Mouse (Mus musculus) intestine, embryonic 14.5 days (tissue): Measurements from ENCODE around the gene Ppan. TPM values are rescaled to one million over a fixed set of nuclear protein-coding genes. Genes with fewer than 3 reads are reported as not detected.
A peak's percentile ranks its signal among the peaks of the same experiment; 100 is the strongest.

Experiments used
- ATAC-seq: fragments of 200-750 bp; cut with Nextera tagmentation; replicated peaks from 2 replicates; pipeline ENCODE4 v1.8.0; 2017; ENCODE audit warnings: low read depth, moderate number of reproducible peaks, moderate TSS enrichment, moderate library complexity; ENCODE audit not compliant: low FRiP score, low TSS enrichment
- DNase-seq: peaks from one replicate; pipeline ENCODE4 v3.0.0-alpha.2; 2018; ENCODE audit warnings: low spot score
- H3K27ac ChIP-seq: fragments of 300-500 bp; sonication (generic); 2 replicates; pipeline ENCODE4 v1.5.1; 2014; ENCODE audit warnings: low read depth, mild to moderate bottlenecking, control low read depth
- H3K27me3 ChIP-seq: fragments of 300-500 bp; sonication (generic); replicated peaks from 2 replicates; pipeline ENCODE4 v1.6.1; 2014; ENCODE audit warnings: low read length, control low read depth; ENCODE audit not compliant: control insufficient read depth, insufficient read depth
- H3K36me3 ChIP-seq: fragments of 300-500 bp; sonication (generic); 2 replicates; pipeline ENCODE4 v1.6.1; 2014; ENCODE audit warnings: low read length, control low read depth; ENCODE audit not compliant: control insufficient read depth, insufficient read depth
- H3K4me1 ChIP-seq: fragments of 300-500 bp; sonication (generic); replicated peaks from 2 replicates; pipeline ENCODE4 v1.6.1; 2014; ENCODE audit warnings: low read length, control low read depth, mixed read lengths; ENCODE audit not compliant: control insufficient read depth, insufficient read depth
- H3K4me2 ChIP-seq: fragments of 300-500 bp; sonication (generic); 2 replicates; pipeline ENCODE4 v1.6.1; 2014; ENCODE audit warnings: low read length
- H3K4me3 ChIP-seq: fragments of 300-500 bp; sonication (generic); 2 replicates; pipeline ENCODE4 v1.5.1; 2014; ENCODE audit warnings: low read depth, low read length, control low read depth, mixed read lengths
- H3K9ac ChIP-seq: fragments of 300-500 bp; sonication (generic); 2 replicates; pipeline ENCODE4 v1.6.1; 2014; ENCODE audit warnings: mild to moderate bottlenecking, low read length
- H3K9me3 ChIP-seq: fragments of 300-500 bp; sonication (generic); 2 replicates; pipeline ENCODE4 v1.6.1; 2016; ENCODE audit warnings: low read length, control low read depth; ENCODE audit not compliant: control insufficient read depth
- WGBS: fragments of 180-500 bp; shearing (Covaris S2); extraction: QIAGEN DNeasy Blood & Tissue Kit; methylation state at CpG from one replicate; pipeline ENCODE4 v1.1.7; 2014; 5-methylcytosine and 5-hydroxymethylcytosine counted together
- polyA plus RNA-seq: library from polyadenylated mRNA; unstranded; fragments of >200 nt; fragmentation: Nextera tagmentation; extraction: Ambion mirVana; gene quantifications from 2 replicates; pipeline ENCODE4 v1.2.1, GENCODE M21; 2014

The Ppan gene
- polyA plus RNA-seq, 1 experiment from 2014 or later, result 106 TPM

- WGBS, result 96% methylated on average over 9 of the region's 9 CpGs
- DNase-seq, result no peak
- no peak for ATAC-seq
- Histone ChIP-seq H3K27me3 (no peaks in the 10 kb centered on the region), H3K36me3 (peaks cover 70% of the 10 kb centered on the region), H3K4me3 (no peak overlapping the region), H3K4me1 (peaks cover 8% of the 10 kb centered on the region), H3K27ac (no peak overlapping the region), H3K9me3 (no peaks in the 10 kb centered on the region), H3K4me2 (no peak overlapping the region), H3K9ac (no peak overlapping the region)
Observed at GRCm38 (mm10) chr9:20895382-20895781, 7.4 kb downstream of the Ppan start.

- H3K9ac ChIP-seq, result peak overlapping the region; percentile 85
- H3K4me3 ChIP-seq, result peak overlapping the region; percentile 97
- no peak overlapping the region for H3K27ac ChIP-seq
- no peaks in the 10 kb centered on the region for H3K9me3 ChIP-seq
- peak; percentile 54 for ATAC-seq
- H3K4me2 ChIP-seq, result peak overlapping the region; percentile 98
- H3K36me3 ChIP-seq, result peaks cover 44% of the 10 kb centered on the region
- peaks cover 8% of the 10 kb centered on the region for H3K4me1 ChIP-seq
- DNase-seq, result no peak
- WGBS, result 4% methylated on average over 33 of the region's 39 CpGs
- no peaks in the 10 kb centered on the region for H3K27me3 ChIP-seq
Observed at GRCm38 (mm10) chr9:20897736-20898510, 9.9 kb downstream of the Ppan start.

GRCm38 (mm10) chr9:20898511-20899073 lies 10.6 kb downstream of the Ppan start, which contains the start of gene Eif3g:
Gene Eif3g, minus strand, starts transcription at chr9:20898623.
- peak within 1 kb of the TSS; percentile 97 for H3K4me3 ChIP-seq
- ATAC-seq (peak; percentile 83), DNase-seq (peak; percentile 89)
- H3K4me1 ChIP-seq, result peaks cover 8% of the 10 kb centered on the region
- WGBS, result 6% methylated on average over 34 of the region's 34 CpGs
- H3K27me3 ChIP-seq, result no peaks in the 10 kb centered on the region
- H3K36me3 ChIP-seq, result peaks cover 38% of the 10 kb centered on the region
- no peaks in the 10 kb centered on the region for H3K9me3 ChIP-seq
- peak within 1 kb of the TSS; percentile 85 for H3K9ac ChIP-seq
- H3K4me2 ChIP-seq, result peak within 1 kb of the TSS; percentile 98
- H3K27ac ChIP-seq, result no peak within 1 kb of the TSS

- ATAC-seq, result no peak
- DNase-seq, result no peak
- 13% methylated on average over 13 of the region's 13 CpGs for WGBS
Observed at GRCm38 (mm10) chr9:20901466-20902173, 13.6 kb downstream of the Ppan start.

GRCm38 (mm10) chr9:20902174-20902491 lies 14.2 kb downstream of the Ppan start:
- no peak overlapping the region for H3K9ac ChIP-seq
- no peaks in the 10 kb centered on the region for H3K9me3 ChIP-seq
- ATAC-seq (no peak), DNase-seq (no peak)
- 17% methylated on average over 6 of the region's 6 CpGs for WGBS
- peaks cover 25% of the 10 kb centered on the region for H3K36me3 ChIP-seq
- H3K27me3 ChIP-seq, result no peaks in the 10 kb centered on the region
- H3K4me2 ChIP-seq, result no peak overlapping the region
- no peak overlapping the region for H3K4me3 ChIP-seq
- no peak overlapping the region for H3K27ac ChIP-seq
- peaks cover 6% of the 10 kb centered on the region for H3K4me1 ChIP-seq

More at GRCm38 (mm10) chr9:20901466-20902173, 13.6 kb downstream of the Ppan start:
- no peak overlapping the region for H3K4me3 ChIP-seq
- peaks cover 25% of the 10 kb centered on the region for H3K36me3 ChIP-seq
- peaks cover 8% of the 10 kb centered on the region for H3K4me1 ChIP-seq
- H3K4me2 ChIP-seq, result no peak overlapping the region
- H3K9me3 ChIP-seq, result no peaks in the 10 kb centered on the region
- H3K27ac ChIP-seq, result no peak overlapping the region
- no peaks in the 10 kb centered on the region for H3K27me3 ChIP-seq
- no peak overlapping the region for H3K9ac ChIP-seq

GRCm38 (mm10) chr9:20909948-20910347 lies 22.0 kb downstream of the Ppan start:
- Histone ChIP-seq H3K27ac (no peak overlapping the region), H3K9me3 (no peaks in the 10 kb centered on the region), H3K4me2 (no peak overlapping the region), H3K4me1 (no peaks in the 10 kb centered on the region), H3K27me3 (no peaks in the 10 kb centered on the region), H3K9ac (no peak overlapping the region), H3K36me3 (peaks cover 100% of the 10 kb centered on the region), H3K4me3 (no peak overlapping the region)
- DNase-seq (no peak), ATAC-seq (no peak)
- WGBS, result 93% methylated on average over 9 of the region's 9 CpGs

GRCm38 (mm10) chr9:20916160-20916559 lies 28.2 kb downstream of the Ppan start:
- Histone ChIP-seq H3K4me1 (no peaks in the 10 kb centered on the region), H3K9me3 (no peaks in the 10 kb centered on the region), H3K27me3 (no peaks in the 10 kb centered on the region), H3K4me2 (no peak overlapping the region), H3K9ac (no peak overlapping the region), H3K4me3 (no peak overlapping the region), H3K27ac (no peak overlapping the region), H3K36me3 (peaks cover 100% of the 10 kb centered on the region)
- 78% methylated on average over 4 of the region's 4 CpGs for WGBS
- ATAC-seq (no peak), DNase-seq (no peak)

GRCm38 (mm10) chr9:20923258-20923657 lies 35.3 kb downstream of the Ppan start:
- Histone ChIP-seq H3K9me3 (no peaks in the 10 kb centered on the region), H3K4me1 (no peaks in the 10 kb centered on the region), H3K4me3 (no peak overlapping the region), H3K9ac (no peak overlapping the region), H3K36me3 (peaks cover 100% of the 10 kb centered on the region), H3K27ac (no peak overlapping the region), H3K4me2 (no peak overlapping the region), H3K27me3 (no peaks in the 10 kb centered on the region)
- WGBS, result 99% methylated on average over 3 of the region's 3 CpGs
- ATAC-seq (no peak), DNase-seq (no peak)
